Mouse (Mus musculus) lung, adult 2 months (tissue): ENCODE data around the gene Ppdpf. TPM values are rescaled to one million over a fixed set of nuclear protein-coding genes. Genes with fewer than 3 reads are reported as not detected.
"Not testable (repeated sequence)": the region's sequence is repeated elsewhere in the genome, so short reads cannot be mapped to it uniquely, and the experiment has no call there.

Experiments
- DNase-seq: peaks from one replicate; pipeline ENCODE4 v3.0.0; 2022
- H3K4me1 ChIP-seq: fragments of 200-500 bp; 2 replicates; pipeline ENCODE4 v1.6.1; 2011; ENCODE audit warnings: low read length; ENCODE audit not compliant: control insufficient read depth, insufficient read depth
- H3K4me3 ChIP-seq: fragments of 200-500 bp; replicated peaks from 2 replicates; pipeline ENCODE3; 2011; ENCODE audit warnings: low read depth, mild to moderate bottlenecking, control low read depth, low read length; ENCODE audit errors: extremely low read depth
- CTCF ChIP-seq: fragments of 200-500 bp; IDR thresholded peaks from 2 replicates; pipeline ENCODE4 v1.5.1; 2011; ENCODE audit warnings: mild to moderate bottlenecking, low read length, control low read depth; ENCODE audit not compliant: insufficient read depth
- POLR2A ChIP-seq: fragments of 200-500 bp; IDR thresholded peaks from 2 replicates; pipeline ENCODE4 v1.6.1; 2011; ENCODE audit warnings: low read depth, mild to moderate bottlenecking, control low read depth, low read length, borderline replicate concordance; ENCODE audit errors: extremely low read depth
- WGBS: fragments of 180-500 bp; shearing (Covaris S2); methylation state at CpG from one replicate; pipeline ENCODE4 v1.1.7; 2018; 5-methylcytosine and 5-hydroxymethylcytosine counted together
- polyA plus RNA-seq: library from polyadenylated mRNA; depleted of rRNA; stranded (reverse); fragments of >200 nt; gene quantifications from 2 replicates; pipeline ENCODE4 v1.2.3, GENCODE M21; 2012

The Ppdpf gene
- polyA plus RNA-seq, 1 experiment: 145 TPM

DNA sequence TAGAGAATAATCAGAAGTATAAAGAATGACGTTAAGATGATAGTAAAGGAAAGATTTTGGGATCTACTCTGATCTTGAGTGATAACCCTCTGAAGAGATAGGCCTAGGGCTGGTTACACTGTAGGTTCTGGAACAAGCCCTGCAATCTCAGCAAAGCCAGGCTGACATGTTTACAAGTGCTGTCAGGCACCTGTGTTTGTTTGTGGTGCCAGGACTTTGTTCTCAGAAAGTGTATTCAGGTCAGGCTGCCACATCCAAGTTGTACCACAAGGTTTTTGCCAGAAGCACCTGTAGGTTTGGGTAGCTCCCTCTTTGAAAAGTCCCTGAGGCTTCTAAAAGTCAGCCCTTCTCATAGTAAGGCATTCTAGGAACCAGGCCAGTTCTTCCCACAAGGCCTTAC lies 2.3 kb downstream of the Ppdpf start:
- no peak for TF ChIP-seq POLR2A
- DNase-seq: no peak
- no peak overlapping the region for H3K4me3 ChIP-seq
- H3K4me1 ChIP-seq: peaks cover 4% of the 10 kb centered on the region; the same call in 1 of the 2 replicates
- 69% methylated on average over 1 of the region's 1 CpGs for WGBS

DNA sequence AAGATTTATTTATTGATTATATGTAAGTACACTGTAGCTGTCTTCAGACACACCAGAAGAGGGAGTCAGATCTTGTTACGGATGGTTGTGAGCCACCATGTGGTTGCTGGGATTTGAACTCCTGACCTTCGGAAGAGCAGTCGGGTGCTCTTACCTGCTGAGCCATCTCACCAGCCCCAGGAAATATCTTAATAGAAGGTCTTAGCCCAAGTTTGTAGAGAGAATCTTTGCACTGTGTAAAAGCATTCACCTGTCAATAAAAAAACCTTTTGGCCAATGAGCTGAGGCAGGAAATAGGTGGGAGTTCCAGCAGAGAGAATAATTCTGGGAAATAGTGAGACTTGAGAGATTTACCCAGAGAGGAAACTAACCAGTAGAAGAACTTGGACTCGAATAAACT lies 4.3 kb downstream of the Ppdpf start:
- not testable (repeated sequence) for H3K4me1 ChIP-seq, DNase-seq, H3K4me3 ChIP-seq
- 61% methylated on average over 4 of the region's 4 CpGs for WGBS

DNA sequence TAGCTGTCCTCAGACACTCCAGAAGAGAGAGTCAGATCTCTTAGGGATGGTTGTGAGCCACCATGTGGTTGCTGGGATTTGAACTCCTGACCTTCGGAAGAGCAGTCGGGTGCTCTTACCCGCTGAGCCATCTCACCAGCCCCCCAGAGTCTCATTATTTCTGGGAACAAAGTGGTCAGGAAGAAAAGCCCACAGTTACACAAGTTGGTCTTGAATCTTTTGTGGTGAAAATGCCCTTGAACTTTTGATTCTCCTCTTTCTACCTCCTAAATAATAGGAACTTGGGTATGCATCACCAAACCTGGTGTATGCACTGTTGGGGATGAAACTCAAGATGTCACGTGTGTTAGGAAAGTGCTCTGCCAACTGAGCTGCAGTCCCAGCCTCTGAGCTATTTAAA lies 4.9 kb downstream of the Ppdpf start:
- Histone ChIP-seq H3K4me1 (peaks cover 4% of the 10 kb centered on the region; the same call in 1 of the 2 replicates), H3K4me3 (no peak overlapping the region)
- TF ChIP-seq POLR2A (no peak), CTCF (no peak)
- 68% methylated on average over 4 of the region's 4 CpGs for WGBS
- no peak for DNase-seq

DNA sequence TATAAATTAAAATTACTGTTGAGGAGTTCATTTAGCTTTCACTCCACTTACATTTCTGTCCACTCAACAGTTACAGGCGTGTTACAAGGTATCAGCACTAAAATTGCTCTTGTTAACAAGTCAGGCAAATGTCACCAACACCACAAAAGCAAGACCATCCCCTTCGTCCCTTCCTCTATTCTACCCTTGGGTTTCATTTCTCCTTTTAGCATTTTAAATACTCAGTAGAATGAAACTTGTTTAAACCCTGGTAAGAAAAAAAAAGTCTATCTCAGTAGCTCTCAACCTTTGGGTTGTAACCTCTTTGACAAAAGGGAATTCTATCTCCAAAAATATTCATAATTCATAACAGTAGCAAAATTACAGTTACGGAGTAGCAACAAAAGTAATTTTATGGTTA lies 6.0 kb downstream of the Ppdpf start:
- TF ChIP-seq CTCF: no peak
- DNase-seq: no peak
- no peak overlapping the region for H3K4me3 ChIP-seq
- WGBS: 66% methylated on average over 3 of the region's 3 CpGs
- peaks cover 4% of the 10 kb centered on the region; the same call in 1 of the 2 replicates for H3K4me1 ChIP-seq

DNA sequence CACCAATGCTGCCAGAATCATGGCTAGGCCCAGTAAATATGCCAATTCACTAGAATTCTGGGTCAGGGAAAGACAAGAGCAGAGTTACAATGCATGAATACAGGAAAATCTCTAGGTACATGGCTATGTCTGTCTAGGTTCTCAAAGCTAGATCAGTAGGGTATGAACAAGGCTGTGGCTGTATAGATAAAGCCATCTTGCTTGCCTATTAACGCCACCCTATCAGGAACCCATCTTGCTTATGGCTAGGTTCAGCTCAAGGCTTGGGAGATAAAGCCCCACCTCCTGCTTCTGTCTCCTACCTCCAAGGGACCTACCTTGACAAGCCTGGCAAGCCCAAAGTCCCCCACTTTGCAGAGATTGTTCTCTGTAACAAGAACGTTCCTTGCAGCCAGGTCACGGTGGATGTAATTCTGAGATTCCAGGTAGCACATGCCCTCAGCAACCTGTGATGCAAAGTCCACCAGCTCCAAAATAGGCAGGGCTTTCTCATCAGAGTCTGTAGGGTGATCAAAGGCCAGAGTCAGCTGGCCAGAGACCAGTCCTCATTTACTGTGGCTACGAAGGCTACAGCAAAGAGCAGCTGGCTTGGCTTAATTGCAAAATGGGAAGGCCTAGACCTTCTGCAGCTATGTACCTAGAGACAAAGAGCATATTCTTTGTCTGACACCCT lies 9.7 kb downstream of the Ppdpf start:
- no peak for TF ChIP-seq CTCF
- no peak for TF ChIP-seq POLR2A
- 79% methylated on average over 4 of the region's 4 CpGs for WGBS
- Histone ChIP-seq H3K4me3 (no peak overlapping the region), H3K4me1 (no peaks in the 10 kb centered on the region; the same call in 1 of the 2 replicates)
- DNase-seq: no peak

DNA sequence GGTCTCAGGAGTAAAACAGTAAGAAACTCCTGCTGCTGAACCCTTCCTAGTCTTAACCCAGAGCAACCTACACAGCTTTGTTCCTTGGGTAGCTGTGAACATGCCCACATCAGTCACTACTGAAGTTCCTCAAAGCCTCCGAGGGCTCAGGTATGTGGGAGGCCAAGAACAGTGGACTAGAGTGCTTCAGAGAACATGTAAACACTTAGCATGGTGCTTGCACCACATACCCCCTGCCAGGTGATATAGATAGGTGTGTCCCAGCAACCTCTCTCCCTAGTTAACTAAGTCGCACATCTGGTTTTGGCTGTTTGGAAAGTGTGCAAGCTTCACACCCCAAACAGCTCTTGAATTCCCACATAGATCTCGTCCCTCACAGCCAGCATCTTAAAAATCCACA lies 14.6 kb downstream of the Ppdpf start:
- DNase-seq: peak; percentile 40
- TF ChIP-seq CTCF (no peak), POLR2A (no peak)
- Histone ChIP-seq H3K4me3 (no peak overlapping the region), H3K4me1 (peaks cover 3% of the 10 kb centered on the region)
- 51% methylated on average over 3 of the region's 3 CpGs for WGBS

DNA sequence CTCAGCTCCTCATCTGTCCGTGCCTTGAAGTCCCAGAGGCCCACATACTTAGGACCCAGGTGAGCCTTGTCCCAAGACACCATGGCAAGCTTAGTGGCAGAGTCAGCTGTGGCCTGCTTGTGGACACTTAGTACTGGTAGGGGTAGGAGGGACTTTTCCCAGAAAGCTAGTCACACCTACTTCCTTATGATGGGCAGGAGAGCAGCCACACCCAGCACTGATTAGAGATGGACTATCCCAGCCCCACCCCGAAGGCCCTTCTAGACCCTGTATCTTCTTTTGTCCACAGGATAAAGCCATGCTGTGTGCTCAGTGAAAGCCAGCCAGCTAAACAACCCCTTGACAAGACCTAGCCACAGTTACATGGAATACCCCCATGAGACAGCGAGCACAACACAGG lies 15.4 kb downstream of the Ppdpf start, which contains the start of gene Ptk6:
Gene Ptk6 (minus strand): TSS at position 368 of the 400 bp plus-strand sequence.
- no peak within 1 kb of the TSS for H3K4me3 ChIP-seq
- DNase-seq: no peak
- peaks cover 3% of the 10 kb centered on the region for H3K4me1 ChIP-seq
- WGBS: 80% methylated on average over 3 of the region's 3 CpGs
- TF ChIP-seq POLR2A: no peak
- TF ChIP-seq CTCF: no peak

DNA sequence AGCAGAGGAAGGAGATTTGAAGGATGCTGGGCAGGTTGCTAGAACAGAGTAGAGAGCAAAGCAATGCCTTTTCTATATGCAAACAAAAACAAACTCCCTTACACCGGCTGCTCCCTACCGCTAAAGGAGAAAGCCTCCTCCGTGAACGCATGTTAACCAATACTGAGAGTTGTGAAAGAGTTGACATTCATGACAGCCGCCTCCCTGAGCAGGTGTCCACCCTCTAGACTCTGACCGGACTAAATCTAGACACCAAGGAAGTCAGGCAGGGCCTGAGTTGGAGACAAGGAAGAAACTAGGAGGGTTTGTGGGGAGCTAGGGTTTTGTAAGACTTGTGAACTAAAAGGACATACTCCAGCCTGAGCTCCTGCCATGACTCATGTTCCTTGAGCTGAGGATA lies 15.8 kb downstream of the Ppdpf start:
- H3K4me1 ChIP-seq: peaks cover 3% of the 10 kb centered on the region
- TF ChIP-seq CTCF (no peak), POLR2A (no peak)
- WGBS: 58% methylated on average over 6 of the region's 6 CpGs
- H3K4me3 ChIP-seq: no peak overlapping the region
- DNase-seq: no peak

DNA sequence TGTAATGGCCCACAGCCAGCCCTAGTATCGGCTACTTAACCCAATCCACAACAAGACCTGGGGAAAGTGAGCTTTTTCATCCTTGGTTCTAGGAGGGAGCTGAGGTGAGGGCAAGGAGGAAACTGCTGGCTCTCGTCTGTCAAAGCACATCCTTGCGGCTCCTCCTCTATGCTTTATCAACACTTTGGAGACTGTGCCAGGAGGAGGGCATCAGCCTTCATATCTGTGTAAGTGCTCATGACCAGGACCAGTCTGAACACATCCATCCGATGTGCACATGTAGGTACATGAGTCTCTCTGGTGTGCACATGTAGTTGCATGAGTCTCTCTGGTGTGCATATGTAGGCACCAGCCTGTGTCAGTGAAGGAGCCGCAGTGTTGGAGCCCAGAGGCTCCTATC lies 18.6 kb downstream of the Ppdpf start:
- peaks cover 3% of the 10 kb centered on the region for H3K4me1 ChIP-seq
- TF ChIP-seq POLR2A: no peak
- no peak for TF ChIP-seq CTCF
- H3K4me3 ChIP-seq: no peak overlapping the region
- 75% methylated on average over 5 of the region's 5 CpGs for WGBS
- DNase-seq: no peak

DNA sequence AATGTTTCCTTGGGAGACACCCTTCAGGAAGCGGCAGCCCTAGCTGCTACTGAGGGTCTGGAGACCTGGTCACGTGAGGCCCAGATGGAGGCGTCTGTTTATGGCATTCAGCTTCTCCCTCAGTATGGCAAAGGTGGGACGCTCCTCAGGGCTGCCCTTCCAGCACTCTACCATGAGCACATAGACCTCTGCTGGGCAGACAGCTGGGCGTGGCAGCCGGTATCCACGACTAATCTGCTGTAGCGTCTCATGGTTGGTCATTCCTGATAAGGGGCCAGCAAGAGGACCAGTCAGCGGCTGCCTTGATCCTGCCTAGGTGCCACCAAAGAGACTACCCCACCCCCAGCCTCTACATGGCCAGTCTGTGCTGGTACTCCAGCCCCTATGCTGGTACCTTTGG lies 19.1 kb downstream of the Ppdpf start:
- no peak for TF ChIP-seq POLR2A
- no peak for TF ChIP-seq CTCF
- 65% methylated on average over 9 of the region's 9 CpGs for WGBS
- no peak overlapping the region for H3K4me3 ChIP-seq
- peaks cover 3% of the 10 kb centered on the region for H3K4me1 ChIP-seq
- DNase-seq: no peak
